Mouse (Mus musculus) megakaryocyte, embryonic 14.5 days (primary cell): ENCODE measurements at regions not wholly inside any gene's neighbourhood (a gene's known extent, or its start where the extent isn't known, plus 50 kb on each side); places are given as distances from the start of the nearest gene placed in this dataset.

Experiments used
- H3K27me3 ChIP-seq: replicated peaks from 2 replicates; pipeline ENCODE3; 2012; ENCODE audit warnings: inconsistent platforms
- H3K36me3 ChIP-seq: replicated peaks from 2 replicates; pipeline ENCODE3; 2012; ENCODE audit warnings: low read length, inconsistent platforms, mixed read lengths
- H3K4me1 ChIP-seq: 2 replicates; pipeline ENCODE4 v1.6.1; 2012; ENCODE audit warnings: inconsistent platforms
- H3K4me3 ChIP-seq: replicated peaks from 2 replicates; pipeline ENCODE3; 2012; ENCODE audit warnings: moderate library complexity, mild to moderate bottlenecking, inconsistent platforms
- H3K9me3 ChIP-seq: 2 replicates; pipeline ENCODE4 v1.6.1; 2012; ENCODE audit warnings: inconsistent platforms
- FLI1 ChIP-seq: IDR thresholded peaks from 2 replicates; pipeline ENCODE4 v1.6.1; 2012; ENCODE audit warnings: low read length, inconsistent platforms, mixed read lengths
- GATA1 ChIP-seq: IDR thresholded peaks from 3 replicates; pipeline ENCODE4 v1.6.1; 2012; ENCODE audit warnings: mixed read lengths, low read length, inconsistent platforms, borderline replicate concordance

DNA sequence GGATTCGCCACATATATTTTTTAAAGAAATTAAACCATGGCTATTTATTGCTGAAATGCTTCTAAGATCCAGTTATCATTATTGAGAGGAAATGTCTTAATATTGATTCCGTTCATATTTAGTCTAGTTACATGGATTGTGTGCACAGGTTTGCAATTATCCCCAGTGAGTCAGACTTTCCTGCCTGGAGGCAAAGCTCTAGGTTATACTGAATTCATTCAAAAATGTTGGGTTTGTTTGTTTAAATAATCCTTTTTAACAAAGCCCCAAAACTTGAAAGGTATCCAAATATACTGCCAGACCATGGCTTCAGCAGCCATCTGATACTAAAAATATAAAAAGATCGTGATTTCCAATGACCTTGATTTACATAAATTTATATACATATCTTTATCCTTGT, 122.5 kb downstream of the 1700020N01Rik start:
- Histone ChIP-seq H3K27me3 (no peaks in the 10 kb centered on the region), H3K4me1 (no peaks in the 10 kb centered on the region), H3K9me3 (peaks cover 6% of the 10 kb centered on the region), H3K4me3 (no peak overlapping the region), H3K36me3 (no peaks in the 10 kb centered on the region)
- TF ChIP-seq FLI1 (no peak), GATA1 (no peak)

DNA sequence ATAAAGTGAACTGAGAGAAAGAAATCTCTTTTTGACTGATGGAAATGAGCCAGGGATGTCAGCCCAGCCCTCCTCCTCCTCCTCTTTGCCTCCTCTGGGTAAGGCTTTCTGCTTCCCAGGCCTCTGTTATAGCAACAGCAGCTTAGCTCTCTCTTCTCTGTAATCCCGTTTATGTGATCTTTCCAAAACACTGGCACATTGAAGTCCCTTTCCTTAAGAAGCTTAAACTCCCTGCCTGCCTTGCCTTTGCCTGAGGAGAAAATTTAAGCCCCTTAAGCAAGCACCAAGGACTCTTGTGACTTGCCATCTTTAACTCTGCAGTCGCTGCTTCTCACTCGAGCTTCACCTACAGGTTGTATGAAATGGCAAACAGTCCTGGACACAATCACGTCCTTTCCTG, 125.2 kb downstream of the 1700020N01Rik start:
- no peaks in the 10 kb centered on the region for H3K36me3 ChIP-seq
- H3K4me3 ChIP-seq = no peak overlapping the region
- TF ChIP-seq GATA1 (no peak), FLI1 (no peak)
- no peaks in the 10 kb centered on the region for H3K27me3 ChIP-seq
- H3K4me1 ChIP-seq = no peaks in the 10 kb centered on the region
- peaks cover 6% of the 10 kb centered on the region for H3K9me3 ChIP-seq

DNA sequence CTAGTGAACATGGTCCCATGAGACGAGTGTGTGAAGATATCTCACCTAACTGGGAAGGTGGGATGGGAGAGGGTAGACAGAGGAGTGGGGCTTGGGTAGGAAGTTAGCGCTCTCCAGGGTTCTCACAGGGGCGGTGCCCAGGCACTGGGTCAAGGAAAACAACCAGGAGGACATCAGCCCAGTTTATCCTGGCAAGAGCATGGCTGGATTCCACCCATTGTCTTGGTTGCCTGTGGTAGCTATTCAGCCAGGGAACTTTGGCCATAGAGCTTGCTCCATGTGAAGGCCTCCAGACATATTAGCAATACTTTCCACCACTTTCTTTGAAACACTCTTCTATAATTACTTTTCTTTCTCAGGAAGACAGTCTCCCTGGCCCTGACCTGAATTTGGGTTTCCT, 131.4 kb downstream of the 1700020N01Rik start:
- H3K4me3 ChIP-seq = no peak overlapping the region
- H3K27me3 ChIP-seq = peaks cover 3% of the 10 kb centered on the region
- peaks cover 12% of the 10 kb centered on the region for H3K9me3 ChIP-seq
- TF ChIP-seq FLI1 (no peak), GATA1 (no peak)
- no peaks in the 10 kb centered on the region for H3K36me3 ChIP-seq
- no peaks in the 10 kb centered on the region for H3K4me1 ChIP-seq

DNA sequence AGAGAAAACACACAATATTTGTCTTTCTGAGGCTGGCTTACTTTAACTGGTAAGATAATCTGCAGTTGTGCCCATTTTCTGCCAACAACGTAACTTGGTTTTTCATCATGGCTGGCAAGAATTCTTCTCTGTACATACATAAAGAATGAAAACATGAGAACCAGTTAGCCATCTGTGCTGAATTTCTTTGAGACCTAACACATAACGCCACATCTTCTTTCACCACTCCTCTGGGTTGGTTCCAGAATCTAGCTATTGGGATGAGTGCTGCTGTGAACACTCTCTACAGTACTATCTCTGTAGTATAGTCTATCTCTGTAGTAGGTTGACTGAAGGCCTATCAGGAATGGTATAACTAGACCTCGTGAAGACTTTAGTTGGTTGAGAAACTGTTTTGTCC, 132.1 kb downstream of the 1700020N01Rik start:
- Histone ChIP-seq H3K4me1 (no peaks in the 10 kb centered on the region), H3K9me3 (peaks cover 10% of the 10 kb centered on the region), H3K36me3 (no peaks in the 10 kb centered on the region), H3K4me3 (no peak overlapping the region), H3K27me3 (peaks cover 3% of the 10 kb centered on the region)
- TF ChIP-seq GATA1 (no peak), FLI1 (no peak)

DNA sequence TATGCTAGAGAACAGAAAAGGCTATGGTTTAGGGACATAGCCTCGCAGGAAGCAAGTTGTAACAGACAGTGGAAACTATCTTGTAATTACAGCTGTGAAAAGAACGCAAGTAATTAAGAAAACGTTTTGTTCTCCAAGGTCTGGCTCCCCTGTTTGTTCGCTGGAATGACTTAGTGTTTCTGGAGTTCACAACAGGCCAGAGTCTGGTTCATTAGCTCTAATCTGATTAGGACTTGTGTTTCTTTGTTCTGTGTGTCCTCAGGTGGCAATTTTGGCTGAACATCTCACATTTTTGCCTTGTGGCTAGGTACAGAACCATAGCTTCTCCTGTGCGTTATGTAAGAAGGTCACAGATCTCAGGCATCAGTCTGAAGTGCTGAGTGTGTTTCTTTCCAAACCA, 141.7 kb upstream of the Sgk1 start:
- TF ChIP-seq FLI1 (no peak), GATA1 (no peak)

DNA sequence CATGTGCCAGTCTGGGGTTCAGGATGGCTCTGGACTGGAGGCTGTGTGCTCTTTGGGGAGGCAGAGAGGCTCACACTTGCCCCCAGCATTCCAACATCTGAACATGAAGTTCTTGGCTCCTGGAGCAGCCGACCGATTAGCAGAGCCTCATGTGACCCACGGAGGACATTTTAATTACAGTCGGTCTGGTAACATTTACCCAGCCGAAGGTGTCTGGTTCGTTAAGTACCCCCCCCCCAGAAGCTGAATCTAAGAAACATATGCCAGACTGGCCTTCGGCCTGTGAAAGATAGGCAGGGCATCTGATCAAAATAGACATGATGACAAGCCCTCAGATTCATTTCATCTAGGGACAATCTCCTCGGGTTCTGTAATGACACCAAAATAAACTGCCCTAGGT, 140.4 kb upstream of the Sgk1 start:
- Histone ChIP-seq H3K36me3 (no peaks in the 10 kb centered on the region), H3K27me3 (peaks cover 2% of the 10 kb centered on the region), H3K4me1 (no peaks in the 10 kb centered on the region), H3K4me3 (no peak overlapping the region), H3K9me3 (peaks cover 6% of the 10 kb centered on the region; the same call in 1 of the 2 replicates)
- TF ChIP-seq FLI1 (no peak), GATA1 (no peak)

More for the DNA sequence above, 141.7 kb upstream of the Sgk1 start:
- no peaks in the 10 kb centered on the region for H3K4me1 ChIP-seq
- no peaks in the 10 kb centered on the region for H3K27me3 ChIP-seq
- H3K36me3 ChIP-seq = no peaks in the 10 kb centered on the region
- H3K9me3 ChIP-seq = peaks cover 10% of the 10 kb centered on the region; the same call in 1 of the 2 replicates
- no peak overlapping the region for H3K4me3 ChIP-seq

DNA sequence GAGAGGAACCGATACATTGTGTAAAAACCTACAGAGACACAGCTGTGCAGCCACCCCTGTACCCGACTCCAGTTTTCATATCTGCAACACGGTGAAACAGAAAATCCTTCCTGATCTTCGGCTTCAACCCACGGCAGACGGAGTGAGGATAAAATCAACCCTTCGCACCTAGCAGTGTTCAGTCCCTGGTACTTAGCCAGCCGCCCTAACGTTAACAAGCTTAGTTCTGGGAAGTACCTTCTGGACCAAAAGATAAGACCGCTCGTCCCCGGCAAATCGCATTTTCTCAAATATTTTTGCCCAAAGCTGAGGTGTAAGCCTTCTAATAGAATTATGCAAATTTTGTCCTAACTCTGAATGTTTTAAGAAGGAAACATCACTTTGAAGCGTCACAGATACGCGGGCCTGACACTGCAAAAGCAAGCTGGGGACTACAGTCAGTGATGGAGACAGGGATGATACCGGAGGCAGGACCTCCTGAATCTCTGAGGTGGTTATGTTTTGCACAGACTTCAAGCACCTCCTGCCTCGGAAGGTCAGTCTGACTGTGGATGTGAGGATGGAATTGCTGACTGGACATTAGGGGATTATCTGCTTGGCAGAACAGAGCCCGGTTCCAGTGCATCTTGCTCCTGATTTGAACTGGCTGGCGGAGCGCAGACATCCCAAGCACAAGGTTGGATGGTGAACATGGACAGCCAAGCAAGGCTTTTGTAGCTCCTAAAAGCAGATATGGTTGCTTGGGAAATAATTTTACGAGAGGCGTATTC, 139.8 kb upstream of the Sgk1 start:
- TF ChIP-seq GATA1 (no peak), FLI1 (no peak)
- Histone ChIP-seq H3K4me3 (no peak overlapping the region), H3K27me3 (peaks cover 5% of the 10 kb centered on the region)

DNA sequence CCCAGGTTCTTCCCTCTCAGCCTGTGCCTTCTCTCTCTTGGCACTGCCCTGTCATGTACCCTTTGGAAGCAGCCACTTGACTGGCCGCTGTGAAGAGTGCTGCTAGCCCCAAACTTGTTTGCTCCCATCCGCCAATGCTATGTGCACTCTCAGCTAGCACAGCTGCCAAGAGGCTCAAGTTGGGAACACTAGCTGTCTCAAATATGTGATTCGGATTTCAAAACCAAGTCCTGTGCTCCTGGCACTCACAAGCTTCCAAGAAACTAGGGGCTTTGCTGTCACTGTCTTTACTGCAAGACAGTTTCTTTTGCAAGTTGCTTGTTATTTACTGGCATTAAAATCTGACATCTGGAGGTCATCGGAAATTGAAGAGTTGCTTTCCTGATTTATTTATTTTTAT, 138.6 kb upstream of the Sgk1 start:
- Histone ChIP-seq H3K9me3 (peaks cover 6% of the 10 kb centered on the region; the same call in 1 of the 2 replicates), H3K27me3 (peaks cover 6% of the 10 kb centered on the region), H3K4me1 (no peaks in the 10 kb centered on the region), H3K4me3 (no peak overlapping the region), H3K36me3 (no peaks in the 10 kb centered on the region)
- TF ChIP-seq FLI1 (no peak), GATA1 (no peak)

More for the DNA sequence above, 139.8 kb upstream of the Sgk1 start:
- Histone ChIP-seq H3K4me1 (no peaks in the 10 kb centered on the region), H3K9me3 (peaks cover 5% of the 10 kb centered on the region; the same call in 1 of the 2 replicates), H3K36me3 (no peaks in the 10 kb centered on the region)

DNA sequence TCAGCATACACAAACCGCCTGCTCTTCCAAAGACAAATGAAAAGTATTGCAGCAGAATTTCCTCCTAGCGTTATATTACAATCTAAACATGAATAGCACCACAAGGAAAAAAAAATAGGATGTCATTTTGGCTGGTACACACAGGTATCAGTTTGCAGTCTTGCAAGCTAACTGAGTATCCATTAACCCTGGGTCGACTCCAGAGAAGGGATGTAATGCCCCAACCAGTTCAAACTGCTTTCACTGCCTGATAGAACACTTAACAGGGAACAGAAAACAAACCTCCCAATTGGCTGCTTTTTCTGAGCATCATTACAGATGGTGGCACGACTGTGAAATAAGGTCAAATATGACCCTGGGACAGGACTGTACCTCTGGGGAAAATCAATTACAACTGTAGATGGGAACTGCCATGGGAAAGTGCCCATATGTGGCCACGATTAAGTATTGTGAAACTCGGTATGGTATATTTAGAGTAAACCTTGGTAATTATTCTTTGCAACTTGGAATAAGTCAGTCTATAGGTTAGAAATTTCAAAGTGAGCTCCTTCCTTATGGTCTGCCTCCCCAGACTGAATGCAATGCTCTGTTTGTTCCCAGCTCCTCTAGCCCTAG, 137.5 kb upstream of the Sgk1 start:
- Histone ChIP-seq H3K27me3 (peaks cover 6% of the 10 kb centered on the region), H3K9me3 (peaks cover 6% of the 10 kb centered on the region; the same call in 1 of the 2 replicates), H3K4me3 (no peak overlapping the region), H3K36me3 (no peaks in the 10 kb centered on the region), H3K4me1 (no peaks in the 10 kb centered on the region)
- TF ChIP-seq FLI1 = no peak
- TF ChIP-seq GATA1 = no peak

DNA sequence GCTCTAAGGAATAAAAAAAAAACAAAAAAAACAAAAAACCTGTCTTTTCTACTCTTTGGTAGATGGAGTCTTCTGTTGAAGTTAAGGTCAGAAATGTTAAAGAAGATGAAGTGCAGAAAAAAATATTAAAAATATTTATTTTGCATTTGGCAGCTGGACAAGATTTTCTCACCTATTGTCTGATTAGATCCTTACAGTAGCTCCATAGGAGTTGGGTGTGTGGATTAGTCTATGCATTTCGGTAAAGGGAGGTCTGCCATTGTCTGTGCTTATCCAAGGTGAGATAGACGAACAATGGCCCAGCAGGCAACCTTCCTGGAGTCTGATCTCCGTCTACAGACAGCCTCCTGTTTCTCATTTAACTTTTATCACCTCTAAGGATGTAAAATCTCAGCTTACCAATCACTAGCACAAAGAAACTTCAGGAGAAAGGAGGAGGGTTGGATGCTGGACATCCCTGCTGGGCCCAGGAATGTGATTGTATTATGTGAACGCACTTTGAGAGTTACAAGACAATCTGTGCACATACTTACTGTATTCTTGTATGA, 136.0 kb upstream of the Sgk1 start:
- Histone ChIP-seq H3K4me1 (no peaks in the 10 kb centered on the region), H3K36me3 (no peaks in the 10 kb centered on the region), H3K9me3 (peaks cover 6% of the 10 kb centered on the region; the same call in 1 of the 2 replicates), H3K27me3 (peaks cover 6% of the 10 kb centered on the region), H3K4me3 (no peak overlapping the region)
- TF ChIP-seq FLI1 (no peak), GATA1 (no peak)
